Mouse (Mus musculus): ENCODE measurements around the gene Tbc1d1. TPM values are rescaled to one million over a fixed set of nuclear protein-coding genes. Genes with fewer than 3 reads are reported as not detected.

The Tbc1d1 gene
- polyA plus RNA-seq, 1 experiment from 2014 or later, result 32.4 TPM

DNA sequence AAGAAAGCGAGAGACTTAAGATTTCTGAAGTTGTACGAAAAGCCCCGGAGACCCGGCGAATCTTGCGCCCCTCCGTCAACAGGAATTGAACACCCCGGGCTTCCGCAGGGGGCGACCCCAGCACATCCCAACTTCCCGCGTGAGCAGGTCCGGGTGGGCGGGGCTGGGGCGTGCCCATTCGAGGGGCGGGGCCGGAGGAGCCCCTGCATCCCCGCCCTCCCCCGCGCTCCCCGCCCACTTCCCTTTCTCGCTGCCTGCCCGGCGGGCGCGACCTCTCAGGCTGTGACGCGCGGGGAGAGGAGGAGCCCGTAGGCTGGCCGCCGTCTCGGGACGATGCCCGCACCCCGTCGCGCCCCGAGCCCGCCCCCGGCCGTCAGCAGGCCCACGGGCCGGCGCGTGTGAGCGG is 74.0 kb downstream of the Tbc1d1 start:
- H3K9me3 ChIP-seq, result no peaks in the 10 kb centered on the region
- peak overlapping the region; percentile 64 for H3K9ac ChIP-seq
- H3K27me3 ChIP-seq, result no peaks in the 10 kb centered on the region
- under 1% methylated on average over 31 of the region's 48 CpGs for WGBS
- peak; percentile 87 for ATAC-seq (ENCODE audit: insufficient number of reproducible peaks, insufficient read depth, low FRiP score, low TSS enrichment)
- no peaks in the 10 kb centered on the region for H3K36me3 ChIP-seq
- peaks cover 12% of the 10 kb centered on the region for H3K4me1 ChIP-seq
- peak overlapping the region; percentile 59 for H3K27ac ChIP-seq
- H3K4me2 ChIP-seq (replicated peaks), result peak overlapping the region; percentile 76
- H3K4me3 ChIP-seq, result peak overlapping the region; percentile 65

DNA sequence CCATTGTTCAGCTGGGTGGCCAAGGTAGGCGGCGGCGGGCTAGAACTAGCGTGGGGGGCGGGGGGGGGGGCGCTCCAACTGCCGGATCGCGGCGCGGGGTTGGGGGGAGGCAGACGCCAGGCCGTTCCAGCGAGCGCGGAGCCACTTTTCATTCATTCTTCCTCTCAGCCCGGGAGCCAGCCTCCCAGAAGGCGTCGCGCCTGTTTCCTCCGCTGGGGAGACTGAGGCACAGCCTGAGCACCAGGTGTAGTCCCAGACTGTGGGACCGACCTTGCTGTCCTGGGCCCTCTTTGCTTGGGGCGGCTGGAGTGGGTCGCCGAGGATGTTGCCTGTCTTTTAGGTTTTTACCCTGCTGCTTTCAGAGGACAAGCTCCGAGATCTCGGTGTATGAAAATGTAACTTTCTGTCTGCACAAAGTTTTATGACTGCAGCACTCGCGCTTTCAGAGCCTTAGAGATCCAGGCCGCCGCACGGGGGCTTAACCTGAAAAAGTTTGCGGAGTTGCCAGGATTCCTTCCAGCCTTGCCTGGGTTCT is 74.5 kb downstream of the Tbc1d1 start:
- Histone ChIP-seq H3K27ac (peak overlapping the region; percentile 59), H3K9me3 (no peaks in the 10 kb centered on the region), H3K4me2 (replicated peaks) (peak overlapping the region; percentile 76), H3K36me3 (no peaks in the 10 kb centered on the region), H3K9ac (peak overlapping the region; percentile 64), H3K4me1 (peaks cover 12% of the 10 kb centered on the region), H3K4me3 (peak overlapping the region; percentile 65), H3K27me3 (no peaks in the 10 kb centered on the region)
- under 1% methylated on average over 28 of the region's 33 CpGs for WGBS
- peak; percentile 61 for ATAC-seq (ENCODE audit: insufficient number of reproducible peaks, insufficient read depth, low FRiP score, low TSS enrichment)

DNA sequence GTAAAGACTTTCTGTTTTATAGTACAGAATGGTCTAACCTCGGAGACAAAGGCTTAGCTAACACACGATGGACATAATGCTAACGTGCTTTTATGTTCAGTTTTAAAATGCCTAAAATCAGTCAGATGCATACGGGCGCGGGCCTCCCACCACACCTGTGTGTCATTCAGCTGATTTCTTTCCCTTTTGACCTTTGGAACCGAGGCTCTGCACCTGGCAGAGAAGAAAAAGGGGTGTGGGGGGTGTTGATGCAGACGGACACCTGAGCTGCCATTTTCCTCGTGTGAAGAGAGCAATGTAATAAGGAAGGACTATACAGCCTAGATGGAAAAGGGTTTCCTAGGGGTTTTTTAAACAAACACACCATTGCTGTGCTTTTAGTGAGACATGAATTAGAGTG is 76.8 kb downstream of the Tbc1d1 start:
- no peak for ATAC-seq (ENCODE audit: insufficient number of reproducible peaks, insufficient read depth, low FRiP score, low TSS enrichment)
- 67% methylated on average over 9 of the region's 9 CpGs for WGBS

DNA sequence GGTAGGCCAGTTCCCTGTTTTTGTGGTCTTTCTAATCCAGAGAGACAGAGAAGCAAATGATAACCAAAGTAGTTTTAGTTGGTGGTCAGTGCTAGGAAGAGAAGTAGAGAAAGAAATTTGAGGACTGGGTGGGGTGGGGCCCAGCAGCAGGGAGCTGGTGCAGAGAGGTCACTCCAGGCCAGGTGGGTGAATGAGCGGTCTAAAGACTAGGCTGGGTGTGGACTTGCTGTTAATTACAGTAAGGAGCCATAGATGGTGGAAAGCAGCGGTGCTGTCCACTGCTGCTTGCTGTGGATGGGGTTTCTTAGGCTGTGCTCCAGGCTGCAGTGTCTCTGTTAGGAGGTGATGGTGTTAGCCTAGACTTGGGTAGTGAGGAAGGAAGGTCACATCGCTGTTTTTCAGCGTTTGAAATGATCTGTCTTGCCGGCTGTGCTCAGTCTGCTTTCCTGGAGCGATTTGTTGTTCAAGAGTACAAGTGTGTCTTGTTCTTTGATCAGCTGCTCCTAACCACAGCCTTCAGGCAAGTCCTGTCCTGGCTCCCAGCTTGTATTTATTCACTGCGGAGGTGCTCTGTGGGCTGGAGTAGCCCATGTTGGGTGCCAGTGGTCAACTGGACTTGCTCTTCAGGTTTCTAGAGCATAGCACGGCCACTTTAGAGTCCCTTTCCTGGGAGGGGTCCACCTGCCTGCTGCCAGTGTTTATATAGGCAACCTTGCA is 78.3 kb downstream of the Tbc1d1 start:
- WGBS, result 61% methylated on average over 8 of the region's 8 CpGs
- Histone ChIP-seq H3K27ac (no peak overlapping the region), H3K27me3 (no peaks in the 10 kb centered on the region), H3K4me2 (replicated peaks) (no peak overlapping the region), H3K9ac (no peak overlapping the region), H3K9me3 (no peaks in the 10 kb centered on the region), H3K4me3 (no peak overlapping the region), H3K36me3 (no peaks in the 10 kb centered on the region), H3K4me1 (peaks cover 18% of the 10 kb centered on the region)
- ATAC-seq (ENCODE audit: insufficient number of reproducible peaks, insufficient read depth, low FRiP score, low TSS enrichment), result no peak

More for the DNA sequence above, 76.8 kb downstream of the Tbc1d1 start:
- Histone ChIP-seq H3K27ac (no peak overlapping the region), H3K4me1 (peaks cover 18% of the 10 kb centered on the region), H3K4me2 (replicated peaks) (no peak overlapping the region), H3K27me3 (no peaks in the 10 kb centered on the region), H3K9me3 (no peaks in the 10 kb centered on the region), H3K36me3 (no peaks in the 10 kb centered on the region), H3K4me3 (no peak overlapping the region), H3K9ac (no peak overlapping the region)

DNA sequence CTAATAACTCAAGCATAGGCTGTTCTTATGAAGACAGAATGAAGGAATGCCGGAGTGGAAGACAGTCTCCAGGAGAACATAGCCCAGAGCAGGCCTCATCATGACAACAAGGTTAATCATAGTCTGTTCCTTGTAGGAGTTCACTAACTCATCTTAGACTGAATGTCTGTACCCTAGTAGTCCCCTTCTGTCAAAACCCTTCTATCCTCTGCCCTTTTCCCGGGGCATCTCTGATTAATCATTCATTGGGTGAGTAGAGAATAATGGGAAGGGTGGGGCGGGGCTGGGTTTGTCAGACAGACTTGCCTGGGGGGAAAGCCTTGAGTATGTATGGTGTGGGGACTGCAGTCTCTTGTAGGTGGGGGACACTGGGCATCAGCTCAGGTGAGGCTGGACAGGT is 79.1 kb downstream of the Tbc1d1 start:
- WGBS, result 83% methylated on average over 3 of the region's 3 CpGs
- ATAC-seq (ENCODE audit: insufficient number of reproducible peaks, insufficient read depth, low FRiP score, low TSS enrichment), result no peak

DNA sequence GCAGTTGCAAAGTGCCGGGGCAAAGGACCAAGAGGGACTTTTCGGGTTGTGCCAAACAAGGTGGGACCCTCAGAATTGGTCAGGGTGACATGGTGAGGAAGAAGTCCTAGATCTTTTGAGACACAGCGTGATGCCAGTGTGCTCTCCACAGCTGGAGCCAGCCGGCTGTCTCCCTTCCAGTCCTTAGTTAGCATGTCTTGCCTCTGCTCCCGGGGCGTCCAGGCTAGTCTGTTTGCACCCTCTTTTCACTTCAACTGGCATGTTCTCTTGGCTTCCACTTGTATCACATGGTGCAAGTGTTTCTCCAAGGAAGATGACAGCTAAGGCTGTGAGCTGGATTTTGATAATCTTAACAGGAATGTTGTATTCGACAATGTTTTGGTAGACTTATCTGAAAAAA is 80.5 kb downstream of the Tbc1d1 start:
- Histone ChIP-seq H3K27me3 (no peaks in the 10 kb centered on the region), H3K4me2 (replicated peaks) (no peak overlapping the region), H3K36me3 (no peaks in the 10 kb centered on the region), H3K4me1 (peaks cover 13% of the 10 kb centered on the region), H3K9ac (no peak overlapping the region), H3K27ac (no peak overlapping the region), H3K4me3 (no peak overlapping the region), H3K9me3 (no peaks in the 10 kb centered on the region)
- ATAC-seq (ENCODE audit: insufficient number of reproducible peaks, insufficient read depth, low FRiP score, low TSS enrichment), result no peak
- 74% methylated on average over 7 of the region's 7 CpGs for WGBS

More for the DNA sequence above, 79.1 kb downstream of the Tbc1d1 start:
- no peaks in the 10 kb centered on the region for H3K27me3 ChIP-seq
- no peaks in the 10 kb centered on the region for H3K36me3 ChIP-seq
- no peak overlapping the region for H3K27ac ChIP-seq
- no peak overlapping the region for H3K4me3 ChIP-seq
- H3K9me3 ChIP-seq, result no peaks in the 10 kb centered on the region
- no peak overlapping the region for H3K4me2 ChIP-seq (replicated peaks)
- H3K4me1 ChIP-seq, result peaks cover 18% of the 10 kb centered on the region
- H3K9ac ChIP-seq, result no peak overlapping the region

DNA sequence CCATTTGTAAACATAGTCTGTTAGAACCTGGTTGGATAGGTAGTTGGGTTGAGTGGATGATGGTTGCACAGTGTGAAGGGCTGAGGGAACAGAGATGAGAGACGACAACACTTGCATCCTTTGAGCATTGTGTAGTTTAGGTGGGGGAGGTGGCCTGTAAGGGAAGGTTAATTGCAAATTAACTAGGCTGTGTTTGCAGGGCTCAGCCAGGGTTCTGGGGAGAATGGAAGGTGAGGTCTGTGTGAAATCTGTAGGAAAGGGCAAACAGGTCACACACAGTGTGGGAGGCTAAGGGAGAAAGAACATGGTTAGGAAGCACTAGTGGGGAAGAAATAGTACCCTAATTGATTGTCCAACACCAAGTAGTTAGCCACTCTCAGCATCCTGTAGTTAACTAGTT is 81.2 kb downstream of the Tbc1d1 start:
- Histone ChIP-seq H3K36me3 (no peaks in the 10 kb centered on the region), H3K9me3 (no peaks in the 10 kb centered on the region), H3K27ac (no peak overlapping the region), H3K27me3 (no peaks in the 10 kb centered on the region), H3K4me2 (replicated peaks) (no peak overlapping the region), H3K9ac (no peak overlapping the region), H3K4me1 (peaks cover 13% of the 10 kb centered on the region), H3K4me3 (no peak overlapping the region)
- no peak for ATAC-seq (ENCODE audit: insufficient number of reproducible peaks, insufficient read depth, low FRiP score, low TSS enrichment)
- 23% methylated on average over 1 of the region's 1 CpGs for WGBS

DNA sequence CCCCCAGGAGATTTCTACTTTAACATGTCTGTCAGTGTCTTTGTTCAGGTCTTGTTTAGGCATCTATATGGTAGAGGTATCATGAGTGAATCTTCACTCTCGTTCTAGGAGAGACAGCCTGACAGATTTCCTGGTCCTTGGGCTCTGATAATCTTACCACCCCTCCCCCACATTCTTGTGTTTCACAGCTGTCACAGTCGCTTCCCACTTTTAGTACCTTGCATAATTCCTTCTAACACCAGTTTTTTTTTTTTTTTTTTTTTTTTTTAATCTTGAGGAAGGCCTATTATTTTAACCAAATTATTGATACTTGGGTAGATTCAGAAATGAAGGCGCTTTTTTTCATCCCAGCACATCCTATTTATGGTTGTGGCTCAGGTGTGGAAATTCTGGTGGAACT is 81.6 kb downstream of the Tbc1d1 start:
- no peaks in the 10 kb centered on the region for H3K27me3 ChIP-seq
- no peak overlapping the region for H3K27ac ChIP-seq
- WGBS, result 67% methylated on average over 3 of the region's 3 CpGs
- H3K4me1 ChIP-seq, result peaks cover 14% of the 10 kb centered on the region; the same call in 1 of the 2 replicates
- no peak overlapping the region for H3K4me3 ChIP-seq
- no peak overlapping the region for H3K9ac ChIP-seq
- no peaks in the 10 kb centered on the region for H3K36me3 ChIP-seq
- H3K4me2 ChIP-seq (replicated peaks), result no peak overlapping the region
- no peaks in the 10 kb centered on the region for H3K9me3 ChIP-seq
- ATAC-seq (ENCODE audit: insufficient number of reproducible peaks, insufficient read depth, low FRiP score, low TSS enrichment), result no peak

DNA sequence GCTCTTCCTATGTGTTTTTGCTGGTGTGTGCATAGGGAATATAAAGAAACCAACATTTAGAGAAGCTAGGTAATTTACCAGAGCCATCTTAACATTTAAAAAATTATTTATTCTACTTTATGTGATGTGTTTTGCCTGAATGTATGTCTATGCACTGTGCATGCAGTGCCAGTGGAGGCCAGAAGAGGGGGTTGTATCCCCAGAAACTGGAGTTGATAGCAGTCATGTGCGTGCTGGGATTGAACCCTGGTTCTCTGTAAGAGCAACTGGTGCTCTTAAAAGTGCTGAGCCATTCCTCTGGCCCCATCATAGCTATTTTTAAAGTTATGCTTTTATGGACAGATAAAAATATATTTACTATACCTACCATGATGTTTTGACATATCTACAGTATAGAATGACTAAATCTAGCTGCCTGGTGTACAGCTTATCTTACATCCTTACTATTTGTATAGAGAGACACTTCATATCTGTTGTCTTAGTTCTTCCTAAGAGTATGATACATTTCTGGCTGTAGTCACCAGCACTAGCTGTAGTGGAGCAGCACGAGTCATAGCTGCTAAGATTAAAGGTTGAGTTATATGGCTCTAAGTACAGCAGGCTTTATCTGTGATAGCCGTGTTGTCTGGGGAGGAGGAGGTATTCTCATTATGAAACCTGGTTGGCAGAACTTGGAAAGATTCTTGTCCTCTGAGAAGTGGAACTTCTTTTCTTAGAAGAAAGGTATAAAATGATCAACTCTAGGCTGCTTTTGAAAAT is 83.0 kb downstream of the Tbc1d1 start:
- no peak overlapping the region for H3K4me2 ChIP-seq (replicated peaks)
- no peak overlapping the region for H3K9ac ChIP-seq
- H3K4me3 ChIP-seq, result no peak overlapping the region
- no peaks in the 10 kb centered on the region for H3K36me3 ChIP-seq
- H3K9me3 ChIP-seq, result no peaks in the 10 kb centered on the region
- no peak overlapping the region for H3K27ac ChIP-seq
- no peaks in the 10 kb centered on the region for H3K27me3 ChIP-seq
- no peak for ATAC-seq (ENCODE audit: insufficient number of reproducible peaks, insufficient read depth, low FRiP score, low TSS enrichment)
- 87% methylated on average over 3 of the region's 3 CpGs for WGBS
- peaks cover 24% of the 10 kb centered on the region; the same call in 1 of the 2 replicates for H3K4me1 ChIP-seq

DNA sequence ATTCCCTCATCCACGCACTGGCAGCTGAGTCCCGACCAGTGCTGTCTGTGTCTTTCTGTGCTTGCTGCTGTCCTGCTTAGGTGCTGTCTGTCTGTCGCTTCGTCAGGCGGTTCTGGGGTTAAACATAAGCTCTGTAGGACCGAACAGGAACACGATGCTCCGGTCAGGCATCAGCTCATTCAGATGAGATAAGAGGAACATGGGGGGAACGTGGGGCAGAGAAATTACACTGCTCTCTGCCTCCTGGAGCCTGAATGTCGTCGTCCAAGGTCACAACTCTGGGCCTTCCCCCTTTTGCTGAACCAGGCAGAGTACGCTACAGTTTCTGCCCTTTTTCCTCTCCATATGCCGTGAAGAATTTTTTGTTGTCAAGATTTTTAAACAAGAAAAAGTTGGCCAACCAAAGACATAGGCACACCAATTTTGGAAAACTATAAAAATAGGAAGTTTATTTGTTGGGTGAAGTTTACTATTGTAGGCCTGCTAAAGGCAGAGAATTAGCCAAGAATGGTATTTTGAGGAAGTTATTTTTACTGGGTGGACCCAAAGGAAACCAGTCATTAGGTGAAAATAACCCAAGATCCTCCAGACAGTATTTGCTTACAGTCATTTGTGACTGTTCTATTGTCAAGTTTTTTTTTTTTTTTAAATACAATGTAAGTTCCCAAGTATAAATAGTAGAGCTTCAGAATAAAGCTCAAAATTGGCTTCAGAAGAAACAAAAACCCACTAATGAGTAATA is 85.0 kb downstream of the Tbc1d1 start:
- H3K9ac ChIP-seq, result no peak overlapping the region
- peaks cover 20% of the 10 kb centered on the region; the same call in 1 of the 2 replicates for H3K4me1 ChIP-seq
- 76% methylated on average over 13 of the region's 13 CpGs for WGBS
- H3K36me3 ChIP-seq, result no peaks in the 10 kb centered on the region
- H3K4me3 ChIP-seq, result no peak overlapping the region
- no peaks in the 10 kb centered on the region for H3K27me3 ChIP-seq
- H3K27ac ChIP-seq, result no peak overlapping the region
- no peak overlapping the region for H3K4me2 ChIP-seq (replicated peaks)
- no peak for ATAC-seq (ENCODE audit: insufficient number of reproducible peaks, insufficient read depth, low FRiP score, low TSS enrichment)
- H3K9me3 ChIP-seq, result no peaks in the 10 kb centered on the region

DNA sequence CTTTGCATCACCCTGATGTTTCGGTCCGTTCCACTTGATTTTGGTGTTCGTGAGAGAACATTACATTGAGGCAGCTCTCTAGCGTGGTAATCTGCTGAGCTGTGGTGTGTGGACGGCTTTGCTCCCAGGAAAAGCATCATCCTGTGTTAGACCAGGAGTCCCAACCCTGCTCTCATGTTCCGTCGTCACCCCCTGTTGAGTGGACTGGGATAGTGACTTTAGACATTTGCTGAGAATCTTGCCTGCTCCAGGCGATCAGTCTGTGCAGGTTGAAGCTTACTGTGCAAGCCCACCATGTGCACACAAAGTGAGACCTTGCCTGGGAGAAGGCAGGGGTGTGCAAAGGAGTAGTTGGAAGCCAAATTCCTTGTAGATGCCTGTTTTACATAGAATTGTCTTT is 85.8 kb downstream of the Tbc1d1 start:
- no peaks in the 10 kb centered on the region for H3K36me3 ChIP-seq
- no peak overlapping the region for H3K4me2 ChIP-seq (replicated peaks)
- ATAC-seq (ENCODE audit: insufficient number of reproducible peaks, insufficient read depth, low FRiP score, low TSS enrichment), result no peak
- no peaks in the 10 kb centered on the region for H3K9me3 ChIP-seq
- H3K27me3 ChIP-seq, result no peaks in the 10 kb centered on the region
- H3K27ac ChIP-seq, result no peak overlapping the region
- 81% methylated on average over 8 of the region's 8 CpGs for WGBS
- no peak overlapping the region for H3K9ac ChIP-seq
- no peak overlapping the region for H3K4me3 ChIP-seq
- H3K4me1 ChIP-seq, result peaks cover 20% of the 10 kb centered on the region; the same call in 1 of the 2 replicates

Measured in embryonic facial prominence, embryonic 12.5 days (tissue).